Mouse (Mus musculus): ENCODE measurements at regions not wholly inside any gene's neighbourhood (a gene's known extent, or its start where the extent isn't known, plus 50 kb on each side); places are given as distances from the start of the nearest gene placed in this dataset.

DNA sequence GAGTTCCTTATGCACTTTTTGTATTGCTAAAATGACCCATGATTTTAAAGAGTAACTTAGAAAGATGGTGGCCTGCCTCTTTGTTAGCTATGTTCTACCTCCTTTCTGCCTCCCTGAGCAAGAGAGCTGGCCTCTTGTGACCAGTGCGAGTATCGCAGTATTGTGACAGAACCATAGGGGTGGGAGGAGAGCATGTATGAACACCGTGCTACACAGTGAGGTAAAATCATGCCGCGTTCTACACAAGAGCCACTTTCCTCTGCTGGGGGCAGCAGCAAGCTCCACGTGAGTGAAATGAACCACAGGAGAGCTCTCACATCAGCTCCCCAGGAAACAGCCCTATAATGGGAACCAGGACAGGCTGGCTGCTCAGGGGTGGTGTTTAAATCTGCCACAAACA, 216.9 kb upstream of the Klf14 start:
- H3K9ac ChIP-seq (ENCODE audit: low read length) = no peak overlapping the region
- H3K27ac ChIP-seq (replicated peaks in 1 of 2; ENCODE audit: control insufficient read depth in 1 of 2, insufficient read depth in 1 of 2, low read depth in 2 of 2, low read length in 2 of 2) = no peak overlapping the region
- H3K27me3 ChIP-seq (ENCODE audit: control insufficient read depth, insufficient read depth, low read length) = no peaks in the 10 kb centered on the region
- no peaks in the 10 kb centered on the region for H3K9me3 ChIP-seq (ENCODE audit: control insufficient read depth, low read length)
- no peaks in the 10 kb centered on the region for H3K36me3 ChIP-seq (ENCODE audit: control insufficient read depth, insufficient read depth, low read length)
- 69% methylated on average over 6 of the region's 6 CpGs for WGBS
- no peak overlapping the region for H3K4me3 ChIP-seq (ENCODE audit: control insufficient read depth in 1 of 2, insufficient read depth in 1 of 2, low read depth in 1 of 2, low read length in 2 of 2)
- ATAC-seq (ENCODE audit: insufficient number of reproducible peaks, insufficient read depth, low FRiP score, low read depth) = no peak
- no peak overlapping the region for H3K4me2 ChIP-seq (ENCODE audit: low read length)
- 0 out of 4 replicates have a peak, but pooled peaks cover 0 to 2% of the 10 kb centered on the region in 2 experiments for H3K4me1 ChIP-seq (ENCODE audit: control insufficient read depth in 2 of 2, insufficient read depth in 2 of 2, low read length in 2 of 2)

DNA sequence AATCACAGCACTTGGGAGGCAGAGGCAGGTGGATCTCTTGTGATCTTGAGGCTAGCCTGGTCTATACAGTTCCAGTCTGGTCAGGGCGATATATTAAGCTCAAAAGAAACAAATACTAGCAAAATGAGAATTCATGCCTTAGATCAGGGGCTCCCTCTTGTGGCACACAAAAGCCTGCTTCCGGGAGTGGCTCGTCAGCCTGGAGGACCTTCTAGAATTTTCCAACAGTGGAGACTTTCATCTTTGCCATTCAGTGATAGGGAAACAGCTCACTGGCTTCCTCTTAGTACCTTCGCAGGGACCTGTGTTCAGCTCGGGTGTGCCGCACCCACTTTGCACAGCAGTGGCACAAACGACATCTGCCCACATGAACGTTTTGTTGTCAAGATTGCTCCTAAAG, 217.5 kb upstream of the Klf14 start:
- Histone ChIP-seq H3K9ac (ENCODE audit: low read length) (no peak overlapping the region), H3K27ac (replicated peaks in 1 of 2; ENCODE audit: control insufficient read depth in 1 of 2, insufficient read depth in 1 of 2, low read depth in 2 of 2, low read length in 2 of 2) (no peak overlapping the region), H3K36me3 (ENCODE audit: control insufficient read depth, insufficient read depth, low read length) (no peaks in the 10 kb centered on the region), H3K4me3 (ENCODE audit: control insufficient read depth in 1 of 2, insufficient read depth in 1 of 2, low read depth in 1 of 2, low read length in 2 of 2) (no peak overlapping the region), H3K4me2 (ENCODE audit: low read length) (no peak overlapping the region), H3K9me3 (ENCODE audit: control insufficient read depth, low read length) (no peaks in the 10 kb centered on the region), H3K27me3 (ENCODE audit: control insufficient read depth, insufficient read depth, low read length) (no peaks in the 10 kb centered on the region), H3K4me1 (ENCODE audit: control insufficient read depth in 2 of 2, insufficient read depth in 2 of 2, low read length in 2 of 2) (0 out of 4 replicates have a peak, but pooled peaks cover 0 to 2% of the 10 kb centered on the region in 2 experiments)
- no peak for ATAC-seq (ENCODE audit: insufficient number of reproducible peaks, insufficient read depth, low FRiP score, low read depth)
- WGBS = 75% methylated on average over 8 of the region's 8 CpGs

DNA sequence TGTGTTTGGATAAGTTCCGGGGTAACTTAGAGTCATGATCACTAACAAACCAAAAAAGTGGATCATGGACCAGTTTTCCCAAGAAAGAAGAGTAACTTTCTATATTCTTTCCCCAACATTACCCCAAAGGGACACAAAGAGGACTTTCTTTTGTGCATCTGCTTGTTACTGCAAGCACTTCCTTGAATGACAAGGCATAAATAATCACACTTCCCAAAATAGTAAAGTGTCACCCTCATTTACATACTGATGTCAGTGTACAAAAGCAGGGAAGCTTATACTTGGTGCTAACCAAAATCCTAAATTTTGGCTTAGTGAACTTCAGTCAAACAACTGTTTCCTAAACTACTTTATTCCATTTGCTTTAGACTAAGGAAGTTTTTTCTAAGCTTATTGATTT, 218.0 kb upstream of the Klf14 start:
- H3K27ac ChIP-seq (replicated peaks in 1 of 2; ENCODE audit: control insufficient read depth in 1 of 2, insufficient read depth in 1 of 2, low read depth in 2 of 2, low read length in 2 of 2) = no peak overlapping the region
- no peaks in the 10 kb centered on the region for H3K9me3 ChIP-seq (ENCODE audit: control insufficient read depth, low read length)
- no peak overlapping the region for H3K9ac ChIP-seq (ENCODE audit: low read length)
- H3K36me3 ChIP-seq (ENCODE audit: control insufficient read depth, insufficient read depth, low read length) = no peaks in the 10 kb centered on the region
- no peaks in the 10 kb centered on the region for H3K27me3 ChIP-seq (ENCODE audit: control insufficient read depth, insufficient read depth, low read length)
- WGBS = 73% methylated on average over 1 of the region's 1 CpGs
- no peak overlapping the region for H3K4me2 ChIP-seq (ENCODE audit: low read length)
- no peak for ATAC-seq (ENCODE audit: insufficient number of reproducible peaks, insufficient read depth, low FRiP score, low read depth)
- 0 out of 4 replicates have a peak, but pooled peaks cover 0 to 2% of the 10 kb centered on the region in 2 experiments for H3K4me1 ChIP-seq (ENCODE audit: control insufficient read depth in 2 of 2, insufficient read depth in 2 of 2, low read length in 2 of 2)
- no peak overlapping the region for H3K4me3 ChIP-seq (ENCODE audit: control insufficient read depth in 1 of 2, insufficient read depth in 1 of 2, low read depth in 1 of 2, low read length in 2 of 2)

DNA sequence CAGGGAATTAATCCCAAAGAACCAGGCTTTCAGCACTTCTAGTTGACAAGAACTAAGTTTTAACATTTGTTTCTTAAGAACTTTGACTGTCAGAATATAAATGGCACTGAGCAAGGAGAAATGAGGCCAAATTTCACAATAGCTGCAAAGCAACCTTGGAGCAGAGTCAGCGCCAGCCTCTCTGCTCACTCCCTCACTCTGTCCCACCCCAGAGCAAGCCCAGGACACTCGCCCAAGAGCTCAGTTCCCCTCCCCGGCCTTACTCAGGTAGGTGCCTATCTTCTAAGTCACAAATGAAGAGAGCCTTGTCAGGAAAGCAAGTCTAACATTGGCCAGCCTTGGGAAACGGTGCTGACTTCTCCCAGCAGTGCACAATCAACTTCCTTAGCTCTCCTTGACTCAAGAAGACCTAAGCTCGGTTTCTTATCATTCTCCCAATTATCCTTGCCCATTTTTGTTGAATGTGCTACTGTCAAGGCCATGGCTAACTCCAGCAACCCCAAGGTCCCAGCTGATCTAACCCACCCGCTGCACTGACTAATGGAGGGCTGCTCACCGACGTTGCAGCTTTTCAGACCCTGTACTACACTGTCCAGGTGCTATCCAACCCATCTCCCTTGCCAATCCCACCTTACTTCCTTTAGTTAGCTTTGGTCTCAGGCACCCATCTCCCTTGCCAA, 219.5 kb upstream of the Klf14 start:
- WGBS = 80% methylated on average over 8 of the region's 8 CpGs
- Histone ChIP-seq H3K4me2 (ENCODE audit: low read length) (no peak overlapping the region), H3K4me1 (ENCODE audit: control insufficient read depth in 2 of 2, insufficient read depth in 2 of 2, low read length in 2 of 2) (0 out of 4 replicates have a peak, but pooled peaks cover 0 to 3% of the 10 kb centered on the region in 2 experiments), H3K36me3 (ENCODE audit: control insufficient read depth, insufficient read depth, low read length) (no peaks in the 10 kb centered on the region), H3K27me3 (ENCODE audit: control insufficient read depth, insufficient read depth, low read length) (no peaks in the 10 kb centered on the region), H3K27ac (replicated peaks in 1 of 2; ENCODE audit: control insufficient read depth in 1 of 2, insufficient read depth in 1 of 2, low read depth in 2 of 2, low read length in 2 of 2) (no peak overlapping the region), H3K4me3 (ENCODE audit: control insufficient read depth in 1 of 2, insufficient read depth in 1 of 2, low read depth in 1 of 2, low read length in 2 of 2) (no peak overlapping the region), H3K9ac (ENCODE audit: low read length) (no peak overlapping the region), H3K9me3 (ENCODE audit: control insufficient read depth, low read length) (no peaks in the 10 kb centered on the region)
- no peak for ATAC-seq (ENCODE audit: insufficient number of reproducible peaks, insufficient read depth, low FRiP score, low read depth)

DNA sequence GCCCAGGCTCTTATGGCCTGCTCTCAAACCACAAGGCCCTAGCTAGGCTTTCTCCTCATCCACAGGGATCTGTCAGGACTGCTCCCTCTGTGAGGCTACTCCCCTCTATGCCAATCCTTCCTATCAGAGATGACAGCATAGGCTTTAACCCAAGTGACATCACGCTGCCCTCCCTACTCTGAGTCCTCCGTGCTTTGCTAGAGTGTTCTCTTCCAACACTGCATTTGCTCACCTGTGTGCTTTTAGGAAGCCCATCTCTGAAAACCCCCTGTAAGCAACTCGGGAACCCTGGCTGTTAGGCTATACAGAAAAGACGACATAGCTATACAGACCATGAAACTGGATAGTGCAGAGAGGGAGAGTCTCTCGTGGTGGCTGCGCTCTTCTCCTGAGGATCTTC, 216.3 kb upstream of the Mkln1 start:
- Histone ChIP-seq H3K4me3 (ENCODE audit: control insufficient read depth in 1 of 2, insufficient read depth in 1 of 2, low read depth in 1 of 2, low read length in 2 of 2) (no peak overlapping the region), H3K9me3 (ENCODE audit: control insufficient read depth, low read length) (no peaks in the 10 kb centered on the region), H3K9ac (ENCODE audit: low read length) (no peak overlapping the region), H3K27ac (replicated peaks in 1 of 2; ENCODE audit: control insufficient read depth in 1 of 2, insufficient read depth in 1 of 2, low read depth in 2 of 2, low read length in 2 of 2) (no peak overlapping the region), H3K27me3 (ENCODE audit: control insufficient read depth, insufficient read depth, low read length) (no peaks in the 10 kb centered on the region), H3K4me2 (ENCODE audit: low read length) (no peak overlapping the region), H3K4me1 (ENCODE audit: control insufficient read depth in 2 of 2, insufficient read depth in 2 of 2, low read length in 2 of 2) (0 out of 4 replicates have a peak, but pooled peaks cover 0 to 3% of the 10 kb centered on the region in 2 experiments), H3K36me3 (ENCODE audit: control insufficient read depth, insufficient read depth, low read length) (no peaks in the 10 kb centered on the region)
- ATAC-seq (ENCODE audit: insufficient number of reproducible peaks, insufficient read depth, low FRiP score, low read depth) = no peak
- 72% methylated on average over 6 of the region's 6 CpGs for WGBS

DNA sequence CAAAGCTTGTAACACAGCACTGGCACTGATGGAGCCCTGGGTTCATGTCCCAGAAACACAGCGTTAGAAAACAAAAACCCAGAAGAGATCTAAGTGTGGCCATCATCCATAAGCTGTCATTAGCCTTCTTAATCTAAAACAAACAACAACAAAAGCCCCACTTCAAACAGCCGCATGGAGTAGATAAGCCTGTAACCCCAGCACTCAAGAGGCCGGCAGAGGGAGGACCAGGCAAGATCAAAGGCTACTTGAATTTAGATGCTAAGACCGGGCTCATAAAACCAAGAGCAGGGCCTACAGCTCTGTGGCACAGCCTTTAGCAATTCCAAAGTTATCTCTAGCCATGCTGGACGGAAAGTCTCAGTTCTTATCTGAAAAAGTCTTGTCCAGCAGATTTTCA, 215.4 kb upstream of the Mkln1 start:
- Histone ChIP-seq H3K4me3 (ENCODE audit: control insufficient read depth in 1 of 2, insufficient read depth in 1 of 2, low read depth in 1 of 2, low read length in 2 of 2) (no peak overlapping the region), H3K4me1 (ENCODE audit: control insufficient read depth in 2 of 2, insufficient read depth in 2 of 2, low read length in 2 of 2) (0 out of 4 replicates have a peak, but pooled peaks cover 0 to 3% of the 10 kb centered on the region in 2 experiments), H3K9ac (ENCODE audit: low read length) (no peak overlapping the region), H3K9me3 (ENCODE audit: control insufficient read depth, low read length) (no peaks in the 10 kb centered on the region), H3K27ac (replicated peaks in 1 of 2; ENCODE audit: control insufficient read depth in 1 of 2, insufficient read depth in 1 of 2, low read depth in 2 of 2, low read length in 2 of 2) (no peak overlapping the region), H3K27me3 (ENCODE audit: control insufficient read depth, insufficient read depth, low read length) (no peaks in the 10 kb centered on the region), H3K36me3 (ENCODE audit: control insufficient read depth, insufficient read depth, low read length) (no peaks in the 10 kb centered on the region), H3K4me2 (ENCODE audit: low read length) (no peak overlapping the region)
- no peak for ATAC-seq (ENCODE audit: insufficient number of reproducible peaks, insufficient read depth, low FRiP score, low read depth)
- 22% methylated on average over 5 of the region's 5 CpGs for WGBS

DNA sequence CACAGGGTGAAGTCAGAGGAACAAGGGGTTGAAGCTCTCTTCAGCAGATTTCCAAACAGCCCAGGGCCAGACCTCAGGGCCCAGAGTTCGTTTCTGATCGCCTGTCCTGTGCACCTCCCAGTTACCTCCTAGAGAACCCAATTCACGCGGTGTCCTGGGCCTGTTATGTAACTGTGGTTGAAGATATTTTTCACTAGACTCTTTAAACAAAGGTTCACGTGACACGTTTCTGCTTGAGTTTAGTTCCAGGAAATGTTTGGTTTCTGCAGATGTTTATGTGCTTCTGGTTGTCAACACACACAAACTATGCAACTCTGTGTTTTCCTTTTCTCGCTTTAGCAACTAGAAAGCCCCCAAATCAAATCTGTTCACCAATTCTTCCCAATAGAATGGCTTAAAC, 214.0 kb upstream of the Mkln1 start:
- no peak overlapping the region for H3K4me2 ChIP-seq (ENCODE audit: low read length)
- no peaks in the 10 kb centered on the region for H3K36me3 ChIP-seq (ENCODE audit: control insufficient read depth, insufficient read depth, low read length)
- H3K27me3 ChIP-seq (ENCODE audit: control insufficient read depth, insufficient read depth, low read length) = no peaks in the 10 kb centered on the region
- WGBS = 79% methylated on average over 7 of the region's 7 CpGs
- ATAC-seq (ENCODE audit: insufficient number of reproducible peaks, insufficient read depth, low FRiP score, low read depth) = no peak
- H3K4me3 ChIP-seq (ENCODE audit: control insufficient read depth in 1 of 2, insufficient read depth in 1 of 2, low read depth in 1 of 2, low read length in 2 of 2) = no peak overlapping the region
- H3K4me1 ChIP-seq (ENCODE audit: control insufficient read depth in 2 of 2, insufficient read depth in 2 of 2, low read length in 2 of 2) = 0 out of 4 replicates have a peak, but pooled peaks cover 0 to 3% of the 10 kb centered on the region in 2 experiments
- no peak overlapping the region for H3K27ac ChIP-seq (replicated peaks in 1 of 2; ENCODE audit: control insufficient read depth in 1 of 2, insufficient read depth in 1 of 2, low read depth in 2 of 2, low read length in 2 of 2)
- H3K9ac ChIP-seq (ENCODE audit: low read length) = no peak overlapping the region
- H3K9me3 ChIP-seq (ENCODE audit: control insufficient read depth, low read length) = no peaks in the 10 kb centered on the region

DNA sequence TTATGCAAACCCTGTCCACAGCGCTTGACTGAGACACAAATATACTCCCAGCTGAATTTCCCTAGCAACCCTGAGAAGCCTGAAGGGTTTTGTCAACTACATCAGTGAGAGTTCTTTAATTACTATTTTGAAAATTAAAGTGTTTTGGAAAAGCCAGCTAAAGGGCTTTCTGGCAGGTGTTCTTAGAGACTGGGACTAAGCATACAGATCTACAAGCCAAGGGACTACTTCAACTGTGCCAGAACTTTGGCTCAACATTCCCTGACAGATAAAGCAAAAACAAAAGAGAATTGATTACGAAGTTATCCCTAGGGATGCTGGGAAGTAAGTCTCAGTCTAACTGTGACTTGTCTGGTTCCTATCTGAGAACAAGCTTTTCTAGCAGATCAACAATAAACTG, 213.4 kb upstream of the Mkln1 start:
- 75% methylated on average over 2 of the region's 2 CpGs for WGBS
- no peak overlapping the region for H3K9ac ChIP-seq (ENCODE audit: low read length)
- no peak overlapping the region for H3K4me3 ChIP-seq (ENCODE audit: control insufficient read depth in 1 of 2, insufficient read depth in 1 of 2, low read depth in 1 of 2, low read length in 2 of 2)
- H3K4me1 ChIP-seq (ENCODE audit: control insufficient read depth in 2 of 2, insufficient read depth in 2 of 2, low read length in 2 of 2) = 0 out of 4 replicates have a peak, but pooled peaks cover 0 to 3% of the 10 kb centered on the region in 2 experiments
- no peak overlapping the region for H3K4me2 ChIP-seq (ENCODE audit: low read length)
- H3K36me3 ChIP-seq (ENCODE audit: control insufficient read depth, insufficient read depth, low read length) = no peaks in the 10 kb centered on the region
- no peaks in the 10 kb centered on the region for H3K27me3 ChIP-seq (ENCODE audit: control insufficient read depth, insufficient read depth, low read length)
- no peaks in the 10 kb centered on the region for H3K9me3 ChIP-seq (ENCODE audit: control insufficient read depth, low read length)
- no peak overlapping the region for H3K27ac ChIP-seq (replicated peaks in 1 of 2; ENCODE audit: control insufficient read depth in 1 of 2, insufficient read depth in 1 of 2, low read depth in 2 of 2, low read length in 2 of 2)
- no peak for ATAC-seq (ENCODE audit: insufficient number of reproducible peaks, insufficient read depth, low FRiP score, low read depth)
